Mouse (Mus musculus) kidney, embryonic 16.5 days (tissue): ENCODE results near the gene Clic6. TPM values are rescaled to one million over a fixed set of nuclear protein-coding genes. Genes with fewer than 3 reads are reported as not detected.

Experiments
- ATAC-seq: fragments of 200-750 bp; cut with Nextera tagmentation; 2 replicates; pipeline ENCODE4 v1.8.0; 2017; ENCODE audit warnings: moderate TSS enrichment; ENCODE audit not compliant: low FRiP score, low TSS enrichment
- H3K27ac ChIP-seq: fragments of 300-500 bp; sonication (generic); 2 replicates; pipeline ENCODE4 v1.5.1; 2014; ENCODE audit warnings: low read length
- H3K27me3 ChIP-seq: fragments of 300-500 bp; sonication (generic); 2 replicates; pipeline ENCODE4 v1.6.1; 2014; ENCODE audit warnings: low read length, control low read depth, mixed read lengths; ENCODE audit not compliant: insufficient read depth
- H3K36me3 ChIP-seq: fragments of 300-500 bp; sonication (generic); 2 replicates; pipeline ENCODE4 v1.6.1; 2014; ENCODE audit warnings: low read length, control low read depth, mixed read lengths; ENCODE audit not compliant: insufficient read depth
- H3K4me1 ChIP-seq: fragments of 300-500 bp; sonication (generic); 2 replicates; pipeline ENCODE4 v1.6.1; 2014; ENCODE audit warnings: low read length, control low read depth, mixed read lengths; ENCODE audit not compliant: insufficient read depth
- H3K4me2 ChIP-seq: fragments of 300-500 bp; sonication (generic); replicated peaks from 2 replicates; pipeline ENCODE4 v1.6.1; 2014; ENCODE audit warnings: low read depth, low read length
- H3K4me3 ChIP-seq: fragments of 300-500 bp; sonication (generic); 2 replicates; pipeline ENCODE4 v1.5.1; 2014; ENCODE audit warnings: mild to moderate bottlenecking, low read length
- H3K9ac ChIP-seq: fragments of 300-500 bp; sonication (generic); replicated peaks from 2 replicates; pipeline ENCODE4 v1.6.1; 2014; ENCODE audit warnings: low read length
- H3K9me3 ChIP-seq: fragments of 300-500 bp; sonication (generic); 2 replicates; pipeline ENCODE4 v1.6.1; 2016; ENCODE audit warnings: low read length, control low read depth
- WGBS: fragments of 180-500 bp; shearing (Covaris S2); extraction: QIAGEN DNeasy Blood & Tissue Kit; methylation state at CpG from one replicate; pipeline ENCODE4 v1.1.7; 2014; 5-methylcytosine and 5-hydroxymethylcytosine counted together
- polyA plus RNA-seq: library from polyadenylated mRNA; unstranded; fragments of >200 nt; fragmentation: Nextera tagmentation; extraction: Ambion mirVana; gene quantifications from 2 replicates; pipeline ENCODE4 v1.2.1, GENCODE M21; 2015

The Clic6 gene
- polyA plus RNA-seq, 1 experiment from 2014 or later = 8.1 TPM

GRCm38 (mm10) chr16:92465642-92466526 is 19.7 kb upstream of the Clic6 start:
- WGBS = under 1% methylated on average over 84 of the region's 94 CpGs
- 0 out of 2 replicates have a peak overlapping the region, but pooled peaks have one; percentile 30 for H3K27ac ChIP-seq
- peaks cover 13% of the 10 kb centered on the region for H3K4me1 ChIP-seq
- H3K4me2 ChIP-seq = peak overlapping the region; percentile 89
- no peaks in the 10 kb centered on the region for H3K36me3 ChIP-seq
- peak; percentile 99 for ATAC-seq
- H3K9me3 ChIP-seq = no peaks in the 10 kb centered on the region
- no peaks in the 10 kb centered on the region for H3K27me3 ChIP-seq
- H3K9ac ChIP-seq = peak overlapping the region; percentile 87
- peak overlapping the region; percentile 90 for H3K4me3 ChIP-seq

DNA sequence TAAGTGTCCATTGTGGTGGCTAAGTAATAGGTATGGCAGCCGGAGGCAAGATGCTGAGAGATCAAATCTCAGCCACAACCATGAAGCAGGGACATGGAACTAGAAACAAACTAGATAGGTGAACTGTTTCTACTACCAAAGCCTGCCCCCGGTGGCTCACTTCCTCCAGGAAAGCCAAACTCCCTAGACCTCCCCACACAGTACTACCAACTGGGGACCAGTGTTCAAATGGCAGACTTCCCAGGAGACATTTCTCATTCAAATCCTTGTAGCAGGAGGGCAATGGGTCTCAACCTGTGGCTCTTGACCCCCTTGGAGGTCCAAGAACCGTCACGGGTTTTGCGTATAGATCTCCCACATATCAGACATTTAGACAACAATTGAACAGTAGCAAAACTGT is 18.5 kb upstream of the Clic6 start:
- no peak overlapping the region for H3K4me3 ChIP-seq
- H3K9ac ChIP-seq = no peak overlapping the region
- peaks cover 13% of the 10 kb centered on the region for H3K4me1 ChIP-seq
- H3K36me3 ChIP-seq = no peaks in the 10 kb centered on the region
- H3K9me3 ChIP-seq = no peaks in the 10 kb centered on the region
- no peak overlapping the region for H3K4me2 ChIP-seq
- no peak for ATAC-seq
- no peaks in the 10 kb centered on the region for H3K27me3 ChIP-seq
- whole genome bisulfite sequencing = 77% methylated on average over 5 of the region's 5 CpGs
- no peak overlapping the region for H3K27ac ChIP-seq

DNA sequence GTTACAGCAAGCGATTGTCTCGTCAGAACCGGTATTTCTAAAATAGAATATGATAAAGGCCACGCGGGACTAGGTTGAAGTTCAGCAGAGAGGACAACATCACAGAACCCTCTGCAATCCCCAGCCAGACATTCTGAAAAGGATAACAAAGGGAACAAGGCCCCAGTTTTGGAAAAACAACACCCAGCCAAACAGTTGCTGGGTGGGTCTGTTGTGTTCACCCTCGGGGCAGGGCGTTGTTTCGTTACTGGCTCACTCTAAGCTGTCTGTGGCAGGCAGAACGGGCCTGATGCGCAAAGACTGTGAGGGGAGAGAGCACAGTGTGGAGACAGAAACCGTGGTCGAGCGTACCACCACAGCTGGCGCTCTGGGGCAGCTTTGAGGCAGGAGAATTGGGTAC is 17.1 kb upstream of the Clic6 start:
- H3K9me3 ChIP-seq = no peaks in the 10 kb centered on the region
- no peaks in the 10 kb centered on the region for H3K27me3 ChIP-seq
- no peak for ATAC-seq
- no peak overlapping the region for H3K4me3 ChIP-seq
- H3K27ac ChIP-seq = no peak overlapping the region
- H3K9ac ChIP-seq = no peak overlapping the region
- H3K36me3 ChIP-seq = no peaks in the 10 kb centered on the region
- no peak overlapping the region for H3K4me2 ChIP-seq
- WGBS = 79% methylated on average over 14 of the region's 14 CpGs
- H3K4me1 ChIP-seq = peaks cover 13% of the 10 kb centered on the region

DNA sequence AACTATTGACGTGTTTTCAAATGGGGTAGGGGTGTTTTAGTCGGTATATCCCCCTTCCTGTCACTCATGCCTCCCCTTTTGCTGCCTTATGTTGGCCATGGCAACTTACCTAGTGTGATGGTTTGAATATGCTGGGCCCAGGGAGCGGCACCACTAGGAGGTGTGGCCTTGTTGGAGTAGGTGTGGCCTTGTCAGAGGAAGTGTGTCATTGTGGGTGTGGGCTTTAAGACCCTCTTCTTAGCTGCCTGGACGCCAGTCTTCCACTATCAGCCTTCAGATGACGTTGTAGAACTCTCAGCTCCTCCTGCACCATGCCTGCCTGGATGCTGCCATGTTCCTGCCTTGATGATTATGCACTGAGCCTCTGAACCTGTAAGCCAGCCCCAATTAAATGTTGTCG is 14.8 kb upstream of the Clic6 start, which contains the start of gene Rcan1:
TSS of gene Rcan1 (minus strand) at position 162 of the 400 bp plus-strand sequence.
- Histone ChIP-seq H3K27me3 (no peaks in the 10 kb centered on the region), H3K27ac (no peak within 1 kb of the TSS), H3K4me3 (no peak within 1 kb of the TSS), H3K9ac (no peak within 1 kb of the TSS), H3K36me3 (no peaks in the 10 kb centered on the region), H3K4me2 (no peak within 1 kb of the TSS), H3K4me1 (no peaks in the 10 kb centered on the region), H3K9me3 (no peaks in the 10 kb centered on the region)
- WGBS = 78% methylated on average over 6 of the region's 6 CpGs
- no peak for ATAC-seq

GRCm38 (mm10) chr16:92472898-92473297 is 12.6 kb upstream of the Clic6 start:
- Histone ChIP-seq H3K27me3 (no peaks in the 10 kb centered on the region), H3K4me1 (no peaks in the 10 kb centered on the region), H3K36me3 (no peaks in the 10 kb centered on the region), H3K9ac (no peak overlapping the region), H3K9me3 (no peaks in the 10 kb centered on the region), H3K4me3 (no peak overlapping the region), H3K4me2 (no peak overlapping the region), H3K27ac (no peak overlapping the region)
- 50% methylated on average over 3 of the region's 3 CpGs for WGBS
- no peak for ATAC-seq

GRCm38 (mm10) chr16:92475093-92475860 is 10.3 kb upstream of the Clic6 start:
- Histone ChIP-seq H3K27me3 (peaks cover 9% of the 10 kb centered on the region), H3K9ac (no peak overlapping the region), H3K36me3 (no peaks in the 10 kb centered on the region), H3K4me3 (no peak overlapping the region), H3K4me1 (no peaks in the 10 kb centered on the region), H3K27ac (no peak overlapping the region), H3K9me3 (no peaks in the 10 kb centered on the region), H3K4me2 (no peak overlapping the region)
- 63% methylated on average over 25 of the region's 25 CpGs for WGBS
- ATAC-seq = peak; percentile 61; the same call in 1 of the 2 replicates

- no peaks in the 10 kb centered on the region for H3K36me3 ChIP-seq
- H3K4me3 ChIP-seq = peak overlapping the region; percentile 12
- no peaks in the 10 kb centered on the region for H3K9me3 ChIP-seq
- H3K4me1 ChIP-seq = no peaks in the 10 kb centered on the region
- H3K27ac ChIP-seq = no peak overlapping the region
- 13% methylated on average over 21 of the region's 23 CpGs for WGBS
- peaks cover 10% of the 10 kb centered on the region for H3K27me3 ChIP-seq
- 0 out of 2 replicates have a peak, but pooled peaks have one; percentile 39 for ATAC-seq
- no peak overlapping the region for H3K9ac ChIP-seq
- H3K4me2 ChIP-seq = peak overlapping the region; percentile 26
These were observed 6.9 kb upstream of the Clic6 start for GRCm38 (mm10) chr16:92478561-92479150.

DNA sequence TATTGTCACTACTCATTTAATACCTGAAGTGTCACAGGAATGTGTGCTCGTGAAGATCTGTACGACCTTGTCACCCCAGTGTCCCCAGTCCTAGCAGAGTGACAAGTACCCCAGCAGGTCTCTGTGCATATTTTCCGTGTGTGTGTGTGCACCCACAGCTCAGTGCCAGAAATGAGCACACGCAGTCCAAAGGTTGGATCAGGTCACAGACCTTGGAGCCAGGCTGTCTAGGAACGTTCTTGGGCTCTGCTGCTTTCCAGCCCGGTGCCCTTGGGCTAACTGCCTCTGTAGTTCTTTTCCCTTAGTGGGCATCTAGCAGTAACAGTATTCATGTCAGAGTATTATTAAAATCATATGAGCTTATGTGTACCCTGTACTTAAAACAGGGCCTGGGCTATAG is 1.6 kb downstream of the Clic6 start:
- 72% methylated on average over 6 of the region's 6 CpGs for WGBS

GRCm38 (mm10) chr16:92487489-92487888 is 2.0 kb downstream of the Clic6 start:
- no peak overlapping the region for H3K9ac ChIP-seq
- H3K36me3 ChIP-seq = no peaks in the 10 kb centered on the region
- no peak overlapping the region for H3K27ac ChIP-seq
- H3K4me1 ChIP-seq = no peaks in the 10 kb centered on the region
- ATAC-seq = no peak
- WGBS = 64% methylated on average over 4 of the region's 4 CpGs
- no peak overlapping the region for H3K4me3 ChIP-seq
- H3K9me3 ChIP-seq = no peaks in the 10 kb centered on the region
- H3K4me2 ChIP-seq = no peak overlapping the region
- H3K27me3 ChIP-seq = no peaks in the 10 kb centered on the region

More for the DNA sequence above, 1.6 kb downstream of the Clic6 start:
- no peak for ATAC-seq
- no peak overlapping the region for H3K4me3 ChIP-seq
- no peak overlapping the region for H3K9ac ChIP-seq
- H3K27ac ChIP-seq = no peak overlapping the region
- H3K4me1 ChIP-seq = no peaks in the 10 kb centered on the region
- no peaks in the 10 kb centered on the region for H3K9me3 ChIP-seq
- H3K36me3 ChIP-seq = no peaks in the 10 kb centered on the region
- no peaks in the 10 kb centered on the region for H3K27me3 ChIP-seq
- no peak overlapping the region for H3K4me2 ChIP-seq
